Mouse (Mus musculus) liver, adult 2 months (tissue): Measurements from ENCODE around the gene Csmd2.

ENCODE experiments used
- CTCF ChIP-seq: fragments of 200-500 bp; IDR thresholded peaks from 2 replicates; pipeline ENCODE4 v1.5.1; 2011; ENCODE audit warnings: low read depth, low read length, control low read depth
- POLR2A ChIP-seq: fragments of 200-500 bp; IDR thresholded peaks from 2 replicates; pipeline ENCODE4 v1.6.1; 2011; ENCODE audit warnings: low read length, control low read depth; ENCODE audit not compliant: insufficient read depth; ENCODE audit errors: extremely low read depth

- no peak for TF ChIP-seq POLR2A
- no peak for TF ChIP-seq CTCF
These were observed 337.9 kb downstream of the Csmd2 start for GRCm38 (mm10) chr4:128325511-128325910.
